Mouse (Mus musculus) intestine, embryonic 15.5 days (tissue): Measurements from ENCODE around the gene Slc6a6. TPM values are rescaled to one million over a fixed set of nuclear protein-coding genes. Genes with fewer than 3 reads are reported as not detected.
A peak's percentile ranks its signal among the peaks of the same experiment; 100 is the strongest.

Experiments
- ATAC-seq: fragments of 200-750 bp; cut with Nextera tagmentation; 2 replicates; pipeline ENCODE4 v1.8.0; 2017; ENCODE audit warnings: moderate TSS enrichment, moderate library complexity
- H3K27ac ChIP-seq: fragments of 300-500 bp; sonication (generic); 2 replicates; pipeline ENCODE4 v1.5.1; 2015; ENCODE audit warnings: mild to moderate bottlenecking, inconsistent platforms
- H3K27me3 ChIP-seq: fragments of 300-500 bp; sonication (generic); replicated peaks from 2 replicates; pipeline ENCODE4 v1.6.1; 2015; ENCODE audit warnings: inconsistent platforms
- H3K36me3 ChIP-seq: fragments of 300-500 bp; sonication (generic); 2 replicates; pipeline ENCODE4 v1.6.1; 2015; ENCODE audit warnings: inconsistent platforms
- H3K4me1 ChIP-seq: fragments of 300-500 bp; sonication (generic); replicated peaks from 2 replicates; pipeline ENCODE4 v1.6.1; 2015; ENCODE audit warnings: inconsistent platforms
- H3K4me2 ChIP-seq: fragments of 300-500 bp; sonication (generic); replicated peaks from 2 replicates; pipeline ENCODE4 v1.6.1; 2015; ENCODE audit warnings: mild to moderate bottlenecking, inconsistent platforms
- H3K4me3 ChIP-seq: fragments of 300-500 bp; sonication (generic); replicated peaks from 2 replicates; pipeline ENCODE4 v1.5.1; 2015; ENCODE audit warnings: inconsistent platforms
- H3K9ac ChIP-seq: fragments of 300-500 bp; sonication (generic); 2 replicates; pipeline ENCODE4 v1.6.1; 2015; ENCODE audit warnings: inconsistent platforms
- H3K9me3 ChIP-seq: fragments of 300-500 bp; sonication (generic); 2 replicates; pipeline ENCODE4 v1.6.1; 2016; ENCODE audit warnings: inconsistent platforms
- WGBS: fragments of 180-500 bp; shearing (Covaris S2); methylation state at CpG from one replicate; pipeline ENCODE4 v1.1.7; 2015; 5-methylcytosine and 5-hydroxymethylcytosine counted together
- polyA plus RNA-seq: library from polyadenylated mRNA; unstranded; fragments of >200 nt; fragmentation: Nextera tagmentation; extraction: Ambion mirVana; gene quantifications from 2 replicates; pipeline ENCODE4 v1.2.1, GENCODE M21; 2015

Gene Slc6a6
- polyA plus RNA-seq, 1 experiment from 2014 or later, result 87.9 TPM

- H3K36me3 ChIP-seq, result no peaks in the 10 kb centered on the region
- no peak overlapping the region for H3K27ac ChIP-seq
- no peak overlapping the region for H3K9ac ChIP-seq
- no peak overlapping the region for H3K4me3 ChIP-seq
- 71% methylated on average over 5 of the region's 5 CpGs for WGBS
- no peaks in the 10 kb centered on the region for H3K4me1 ChIP-seq
- no peaks in the 10 kb centered on the region for H3K9me3 ChIP-seq
- H3K27me3 ChIP-seq, result 0 out of 2 replicates have a peak, but pooled peaks cover 7% of the 10 kb centered on the region
- ATAC-seq, result no peak
- H3K4me2 ChIP-seq, result no peak overlapping the region
Observed at GRCm38 (mm10) chr6:91773951-91774350, 90.1 kb downstream of the Slc6a6 start.

- no peaks in the 10 kb centered on the region for H3K9me3 ChIP-seq
- H3K4me3 ChIP-seq, result no peak overlapping the region
- peak; percentile 74 for ATAC-seq
- no peaks in the 10 kb centered on the region for H3K36me3 ChIP-seq
- no peak overlapping the region for H3K4me2 ChIP-seq
- no peak overlapping the region for H3K9ac ChIP-seq
- no peaks in the 10 kb centered on the region for H3K4me1 ChIP-seq
- whole genome bisulfite sequencing, result 10% methylated on average over 9 of the region's 9 CpGs
- no peak overlapping the region for H3K27ac ChIP-seq
- 0 out of 2 replicates have a peak, but pooled peaks cover 7% of the 10 kb centered on the region for H3K27me3 ChIP-seq
Observed at GRCm38 (mm10) chr6:91776543-91776942, 92.7 kb downstream of the Slc6a6 start.

- Histone ChIP-seq H3K27me3 (0 out of 2 replicates have a peak, but pooled peaks cover 7% of the 10 kb centered on the region), H3K9ac (no peak overlapping the region), H3K4me2 (no peak overlapping the region), H3K4me3 (no peak overlapping the region), H3K4me1 (no peaks in the 10 kb centered on the region), H3K9me3 (no peaks in the 10 kb centered on the region), H3K36me3 (no peaks in the 10 kb centered on the region), H3K27ac (no peak overlapping the region)
- no peak for ATAC-seq
- WGBS, result 55% methylated on average over 9 of the region's 9 CpGs
Observed at GRCm38 (mm10) chr6:91779206-91779605, 95.4 kb downstream of the Slc6a6 start.

GRCm38 (mm10) chr6:91785018-91785417 lies 101.2 kb downstream of the Slc6a6 start:
- Histone ChIP-seq H3K27me3 (no peaks in the 10 kb centered on the region), H3K4me1 (no peaks in the 10 kb centered on the region), H3K9ac (no peak overlapping the region), H3K4me2 (no peak overlapping the region), H3K27ac (no peak overlapping the region), H3K4me3 (no peak overlapping the region), H3K36me3 (no peaks in the 10 kb centered on the region), H3K9me3 (no peaks in the 10 kb centered on the region)
- WGBS, result 75% methylated on average over 3 of the region's 3 CpGs
- ATAC-seq, result no peak

- Histone ChIP-seq H3K27ac (no peak overlapping the region), H3K9me3 (no peaks in the 10 kb centered on the region), H3K36me3 (no peaks in the 10 kb centered on the region), H3K9ac (no peak overlapping the region), H3K4me3 (no peak overlapping the region), H3K4me1 (no peaks in the 10 kb centered on the region), H3K27me3 (no peaks in the 10 kb centered on the region), H3K4me2 (no peak overlapping the region)
- no peak for ATAC-seq
- WGBS, result 86% methylated on average over 9 of the region's 9 CpGs
Observed at GRCm38 (mm10) chr6:91788311-91788798, 104.5 kb downstream of the Slc6a6 start.

GRCm38 (mm10) chr6:91795640-91796039 lies 111.8 kb downstream of the Slc6a6 start:
- Histone ChIP-seq H3K9ac (no peak overlapping the region), H3K4me3 (0 out of 2 replicates have a peak overlapping the region, but pooled peaks have one; percentile 2), H3K9me3 (no peaks in the 10 kb centered on the region), H3K27me3 (no peaks in the 10 kb centered on the region), H3K36me3 (no peaks in the 10 kb centered on the region), H3K27ac (no peak overlapping the region), H3K4me2 (peak overlapping the region; percentile 36), H3K4me1 (peaks cover 12% of the 10 kb centered on the region)
- peak; percentile 80 for ATAC-seq
- WGBS, result 43% methylated on average over 3 of the region's 3 CpGs

- H3K9me3 ChIP-seq, result no peaks in the 10 kb centered on the region
- H3K4me1 ChIP-seq, result peaks cover 12% of the 10 kb centered on the region
- peak overlapping the region; percentile 36 for H3K4me2 ChIP-seq
- 0 out of 2 replicates have a peak overlapping the region, but pooled peaks have one; percentile 2 for H3K4me3 ChIP-seq
- H3K9ac ChIP-seq, result no peak overlapping the region
- H3K27me3 ChIP-seq, result no peaks in the 10 kb centered on the region
- WGBS, result 34% methylated on average over 9 of the region's 9 CpGs
- peak; percentile 90 for ATAC-seq
- H3K27ac ChIP-seq, result no peak overlapping the region
- no peaks in the 10 kb centered on the region for H3K36me3 ChIP-seq
Observed at GRCm38 (mm10) chr6:91796064-91796463, 112.2 kb downstream of the Slc6a6 start.

- Histone ChIP-seq H3K4me3 (no peak overlapping the region), H3K9me3 (no peaks in the 10 kb centered on the region), H3K4me2 (no peak overlapping the region), H3K27ac (no peak overlapping the region), H3K4me1 (peaks cover 12% of the 10 kb centered on the region), H3K9ac (no peak overlapping the region), H3K27me3 (no peaks in the 10 kb centered on the region), H3K36me3 (no peaks in the 10 kb centered on the region)
- ATAC-seq, result no peak
- WGBS, result 88% methylated on average over 4 of the region's 4 CpGs
Observed at GRCm38 (mm10) chr6:91796736-91797135, 112.9 kb downstream of the Slc6a6 start.

GRCm38 (mm10) chr6:91798496-91798895 lies 114.6 kb downstream of the Slc6a6 start:
- no peak overlapping the region for H3K4me2 ChIP-seq
- no peak for ATAC-seq
- H3K27ac ChIP-seq, result no peak overlapping the region
- no peak overlapping the region for H3K9ac ChIP-seq
- no peaks in the 10 kb centered on the region for H3K9me3 ChIP-seq
- H3K4me3 ChIP-seq, result no peak overlapping the region
- 63% methylated on average over 12 of the region's 12 CpGs for WGBS
- H3K36me3 ChIP-seq, result no peaks in the 10 kb centered on the region
- no peaks in the 10 kb centered on the region for H3K27me3 ChIP-seq
- peaks cover 12% of the 10 kb centered on the region for H3K4me1 ChIP-seq

- Histone ChIP-seq H3K9me3 (no peaks in the 10 kb centered on the region), H3K36me3 (no peaks in the 10 kb centered on the region)
- WGBS, result 51% methylated on average over 7 of the region's 7 CpGs
Observed at GRCm38 (mm10) chr6:91804177-91804576, 120.3 kb downstream of the Slc6a6 start.

GRCm38 (mm10) chr6:91807169-91807568 lies 123.3 kb downstream of the Slc6a6 start:
- WGBS, result 3% methylated on average over 23 of the region's 23 CpGs
- ATAC-seq, result peak; percentile 17; the same call in 1 of the 2 replicates
- H3K36me3 ChIP-seq, result no peaks in the 10 kb centered on the region
- peak overlapping the region; percentile 20 for H3K4me3 ChIP-seq
- H3K4me2 ChIP-seq, result peak overlapping the region; percentile 63
- H3K27me3 ChIP-seq, result peaks cover 29% of the 10 kb centered on the region
- H3K4me1 ChIP-seq, result peaks cover 8% of the 10 kb centered on the region
- no peak overlapping the region for H3K27ac ChIP-seq
- H3K9ac ChIP-seq, result no peak overlapping the region
- no peaks in the 10 kb centered on the region for H3K9me3 ChIP-seq

More at GRCm38 (mm10) chr6:91804177-91804576, 120.3 kb downstream of the Slc6a6 start:
- peaks cover 25% of the 10 kb centered on the region for H3K27me3 ChIP-seq
- H3K9ac ChIP-seq, result no peak overlapping the region
- no peak overlapping the region for H3K4me2 ChIP-seq
- ATAC-seq, result no peak
- H3K4me3 ChIP-seq, result no peak overlapping the region
- H3K27ac ChIP-seq, result no peak overlapping the region
- H3K4me1 ChIP-seq, result peaks cover 8% of the 10 kb centered on the region

- Histone ChIP-seq H3K4me1 (peaks cover 8% of the 10 kb centered on the region), H3K27ac (no peak overlapping the region), H3K4me2 (no peak overlapping the region), H3K4me3 (no peak overlapping the region), H3K9me3 (no peaks in the 10 kb centered on the region), H3K36me3 (no peaks in the 10 kb centered on the region), H3K27me3 (peaks cover 29% of the 10 kb centered on the region), H3K9ac (no peak overlapping the region)
- ATAC-seq, result no peak
- 43% methylated on average over 6 of the region's 6 CpGs for WGBS
Observed at GRCm38 (mm10) chr6:91808022-91808421, 124.2 kb downstream of the Slc6a6 start.
